Comparison of ENCODE assay signal across 11 mouse cellular contexts in the genomic region with DNA sequence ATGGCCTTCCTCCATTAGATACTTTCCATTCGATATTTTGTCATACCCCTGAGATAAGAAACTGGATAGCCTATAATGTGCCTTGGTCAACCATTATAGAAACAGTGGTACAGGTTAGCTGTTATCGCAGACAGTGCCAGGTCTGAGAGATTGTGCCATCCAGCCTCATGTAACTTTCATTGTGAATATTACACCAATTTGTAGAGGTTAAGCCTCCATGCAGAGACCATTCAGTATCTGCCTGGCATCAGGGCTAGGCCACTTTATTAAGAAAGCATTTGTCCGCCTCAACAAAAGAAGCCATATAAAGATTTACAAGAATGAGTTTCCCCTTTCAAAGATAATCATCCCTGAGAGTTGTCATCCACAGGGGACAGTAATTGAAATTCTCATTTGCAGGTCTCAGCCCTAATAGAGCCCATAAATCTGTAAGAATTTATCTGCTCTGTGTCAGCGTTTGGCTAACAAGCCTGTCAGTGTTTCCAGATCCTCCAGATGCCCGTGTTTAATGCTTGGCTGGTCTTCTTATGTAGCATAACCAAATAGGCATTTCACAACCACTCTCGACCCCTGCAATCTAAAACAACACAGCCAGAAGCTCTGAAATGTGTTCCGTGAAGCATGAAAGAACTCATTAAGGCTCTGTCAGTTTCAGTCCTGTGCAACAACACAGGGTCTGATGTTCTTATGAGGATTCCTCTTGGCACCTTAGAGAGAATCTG. TPM values are rescaled to one million over a fixed set of nuclear protein-coding genes. Genes with fewer than 3 reads are reported as not detected.
DNase-seq lines count a peak whose midpoint lies in the region; ATAC-seq and TF ChIP-seq lines count a peak whose summit lies in the region.
"Had no signal": no experiment of that assay in that cellular context is flagged by ENCODE, and none has a peak within 500 bp of the region (broad histone marks: within the 10 kb centered on the region; RNA-seq: fewer than 3 reads in every experiment).

No protein-coding gene starts in this region.

- intact Hi-C loops in gastrocnemius, postnatal 14 days (cut with DNase I; ENCODE audit: low total_unique reads), result no loop called here

- no peaks in the 10 kb centered on the region for H3K9me3 ChIP-seq in midbrain, embryonic 15.5 days
- no peaks in the 10 kb centered on the region for H3K9me3 ChIP-seq in stomach, postnatal 0 days (ENCODE audit: control insufficient read depth, low read length)
- H3K9me3 ChIP-seq: embryonic facial prominence, embryonic 13.5 days; lung, embryonic 15.5 days had no signal

- H3K9ac ChIP-seq in midbrain, embryonic 15.5 days, result no peak overlapping the region
- H3K9ac ChIP-seq in stomach, postnatal 0 days (ENCODE audit: low read length), result no peak overlapping the region
- H3K9ac ChIP-seq: embryonic facial prominence, embryonic 13.5 days; lung, embryonic 15.5 days had no signal

- H3K27me3 ChIP-seq in midbrain, embryonic 15.5 days (replicated peaks), result peaks cover 4% of the 10 kb centered on the region; the same call in 1 of the 2 replicates
- no peaks in the 10 kb centered on the region for H3K27me3 ChIP-seq in stomach, postnatal 0 days (ENCODE audit: control insufficient read depth, insufficient read depth, low read length)
- H3K27me3 ChIP-seq: embryonic facial prominence, embryonic 13.5 days; lung, embryonic 15.5 days had no signal

- H3K36me3 ChIP-seq in midbrain, embryonic 15.5 days (replicated peaks), result no peaks in the 10 kb centered on the region
- no peaks in the 10 kb centered on the region for H3K36me3 ChIP-seq in stomach, postnatal 0 days (ENCODE audit: control insufficient read depth, insufficient read depth, low read length)
- H3K36me3 ChIP-seq: embryonic facial prominence, embryonic 13.5 days; lung, embryonic 15.5 days had no signal

- ATAC-seq in cerebellum, adult (ENCODE audit: insufficient number of reproducible peaks, low FRiP score, low TSS enrichment), result no peak
- peak; percentile 66 for ATAC-seq in midbrain, embryonic 15.5 days (replicated peaks)
- no peak for ATAC-seq in stomach, postnatal 0 days (ENCODE audit: low FRiP score, low TSS enrichment)

- 0 out of 2 replicates have a peak overlapping the region, but pooled peaks have one; percentile 21 for H3K27ac ChIP-seq in midbrain, embryonic 15.5 days
- H3K27ac ChIP-seq in stomach, postnatal 0 days (replicated peaks), result no peak overlapping the region
- H3K27ac ChIP-seq: embryonic facial prominence, embryonic 13.5 days; lung, embryonic 15.5 days had no signal

- H3K4me2 ChIP-seq in midbrain, embryonic 15.5 days, result no peak overlapping the region
- no peak overlapping the region for H3K4me2 ChIP-seq in stomach, postnatal 0 days (replicated peaks; ENCODE audit: low read depth)
- H3K4me2 ChIP-seq: embryonic facial prominence, embryonic 13.5 days; lung, embryonic 15.5 days had no signal

- WGBS in midbrain, embryonic 15.5 days, result 27% methylated on average over 7 of the region's 7 CpGs
- WGBS in stomach, postnatal 0 days, result 65% methylated on average over 7 of the region's 7 CpGs

- TF ChIP-seq EP300 in stomach, postnatal 0 days (optimal IDR thresholded peaks at IDR 0.05), result no peak

- peak; percentile 22 to 39 for DNase-seq in cerebellum, postnatal 14 days
- DNase-seq in brain, embryonic 18.5 days (ENCODE audit: low read depth, low spot score), result peak; percentile 40
- peak; percentile 51 for DNase-seq in forelimb bud, embryonic 11.5 days (ENCODE audit: low read depth, low spot score)
- DNase-seq in lung, postnatal 10 days, result no peak
- DNase-seq in stomach, postnatal 0 days (ENCODE audit: low spot score), result no peak
- DNase-seq in gastrocnemius, postnatal 14 days, result no peak
- DNase-seq: heart, adult 18-20 months had no signal

- H3K4me3 ChIP-seq in midbrain, embryonic 15.5 days, result no peak overlapping the region
- H3K4me3 ChIP-seq in stomach, postnatal 0 days (ENCODE audit: low read depth, low read length), result no peak overlapping the region
- H3K4me3 ChIP-seq: embryonic facial prominence, embryonic 13.5 days; lung, embryonic 15.5 days had no signal

- no peak for TF ChIP-seq CTCF in stomach, postnatal 0 days (IDR thresholded peaks at IDR 0.05; ENCODE audit: low read depth)

- peaks cover 12% of the 10 kb centered on the region for H3K4me1 ChIP-seq in midbrain, embryonic 15.5 days
- no peaks in the 10 kb centered on the region for H3K4me1 ChIP-seq in stomach, postnatal 0 days (replicated peaks; ENCODE audit: control insufficient read depth, insufficient read depth)
- H3K4me1 ChIP-seq: embryonic facial prominence, embryonic 13.5 days; lung, embryonic 15.5 days had no signal

RNA-seq across cellular contexts. Expression of a gene that starts 28.3 kb away (rescaled TPM):
- 0.18 and 0.23 TPM in 2 replicates for polyA plus RNA-seq in midbrain, embryonic 15.5 days (2015; fragmentation: Nextera tagmentation; extraction: Ambion mirVana)
- polyA plus RNA-seq in stomach, postnatal 0 days (2015; fragmentation: Nextera tagmentation; extraction: Ambion mirVana), result 0.23 and 0.32 TPM in 2 replicates
- total RNA-seq in gastrocnemius, postnatal 14 days (2021), result 1 to 10 TPM in 1 of 2 experiments, under 1 TPM in 1; 0.40 to 1.0 TPM

RNA-seq across cellular contexts. Expression of a gene that starts 28.4 kb away (rescaled TPM):
- 3.9 and 4.0 TPM in 2 replicates for polyA plus RNA-seq in midbrain, embryonic 15.5 days (2015; fragmentation: Nextera tagmentation; extraction: Ambion mirVana)
- 1.5 and 2.0 TPM in 2 replicates for polyA plus RNA-seq in stomach, postnatal 0 days (2015; fragmentation: Nextera tagmentation; extraction: Ambion mirVana)
- 1 to 10 TPM; 1.4 to 1.6 TPM for total RNA-seq in gastrocnemius, postnatal 14 days (2021)

Comparison
In these comparisons a context has a peak if more than half of its experiments do, and no peak if none do; other contexts are left out.
1. DNase-seq: peak in cerebellum, postnatal 14 days (2 of 2), brain, embryonic 18.5 days (single experiment) and forelimb bud, embryonic 11.5 days (single experiment); none in lung, postnatal 10 days (single experiment), stomach, postnatal 0 days (single experiment) and gastrocnemius, postnatal 14 days (single experiment).